Mouse (Mus musculus) ES-E14 (cell line): ENCODE data around the gene Dzip1.

Source experiments
- CHD2 ChIP-seq: IDR thresholded peaks from 2 replicates; pipeline ENCODE4 v1.6.1; 2014; ENCODE audit warnings: mild to moderate bottlenecking, low read depth, low read length, inconsistent platforms
- ZC3H11A ChIP-seq: IDR thresholded peaks from 2 replicates; pipeline ENCODE4 v1.6.1; 2012; ENCODE audit warnings: low read depth, mild to moderate bottlenecking, inconsistent platforms, low read length, borderline replicate concordance
- ZNF384 ChIP-seq: IDR thresholded peaks from 2 replicates; pipeline ENCODE4 v1.6.1; 2012; ENCODE audit warnings: low read depth, low read length, inconsistent platforms

GRCm38 (mm10) chr14:118930777-118931176 is 5.5 kb upstream of the Dzip1 start:
- TF ChIP-seq CHD2 (no peak), ZNF384 (no peak), ZC3H11A (no peak)
